Mouse (Mus musculus): ENCODE measurements at regions not wholly inside any gene's neighbourhood (a gene's known extent, or its start where the extent isn't known, plus 50 kb on each side); places are given as distances from the start of the nearest gene placed in this dataset.

DNA sequence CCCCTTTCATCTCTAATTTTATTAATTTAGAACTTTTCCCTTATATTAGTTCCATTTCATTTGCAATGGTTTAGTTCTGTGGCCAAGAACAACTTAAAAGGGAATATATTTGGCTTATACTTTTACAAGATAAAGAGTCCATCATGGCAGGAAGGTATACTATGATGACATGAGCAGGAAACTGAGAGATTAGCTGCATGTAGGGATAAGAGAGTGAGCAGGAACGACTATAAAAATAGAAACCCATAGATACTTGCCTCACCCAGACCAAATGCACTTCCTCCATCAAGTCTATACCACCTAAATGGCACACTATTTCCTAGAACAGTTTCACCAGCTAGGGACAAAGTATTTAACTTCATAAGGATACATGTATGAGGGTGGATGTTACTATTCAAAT lies 752.2 kb upstream of the Pou3f4 start:
- in situ Hi-C loops (cut with MboI, MseI): no loop called here

DNA sequence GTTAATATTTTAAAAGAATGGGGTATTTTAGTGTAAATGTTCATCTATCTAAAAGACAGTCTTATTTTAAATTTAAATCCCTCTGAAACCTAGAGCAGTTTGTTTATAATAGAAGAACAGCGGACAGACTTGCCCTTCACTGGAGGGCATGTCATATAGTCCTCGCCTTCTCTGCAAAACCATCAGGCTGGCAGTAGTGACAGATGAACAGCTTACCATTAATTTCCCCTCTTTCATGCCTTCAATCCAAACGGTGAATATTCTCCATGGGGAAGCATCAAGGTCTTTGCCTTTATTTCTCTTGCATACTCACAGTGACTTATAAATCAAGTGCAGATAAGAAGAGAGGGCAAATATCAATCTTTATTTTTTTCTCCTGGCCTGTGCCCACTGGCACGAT lies 737.7 kb upstream of the Pou3f4 start:
- in situ Hi-C loops (cut with MboI, MseI): no loop called here

DNA sequence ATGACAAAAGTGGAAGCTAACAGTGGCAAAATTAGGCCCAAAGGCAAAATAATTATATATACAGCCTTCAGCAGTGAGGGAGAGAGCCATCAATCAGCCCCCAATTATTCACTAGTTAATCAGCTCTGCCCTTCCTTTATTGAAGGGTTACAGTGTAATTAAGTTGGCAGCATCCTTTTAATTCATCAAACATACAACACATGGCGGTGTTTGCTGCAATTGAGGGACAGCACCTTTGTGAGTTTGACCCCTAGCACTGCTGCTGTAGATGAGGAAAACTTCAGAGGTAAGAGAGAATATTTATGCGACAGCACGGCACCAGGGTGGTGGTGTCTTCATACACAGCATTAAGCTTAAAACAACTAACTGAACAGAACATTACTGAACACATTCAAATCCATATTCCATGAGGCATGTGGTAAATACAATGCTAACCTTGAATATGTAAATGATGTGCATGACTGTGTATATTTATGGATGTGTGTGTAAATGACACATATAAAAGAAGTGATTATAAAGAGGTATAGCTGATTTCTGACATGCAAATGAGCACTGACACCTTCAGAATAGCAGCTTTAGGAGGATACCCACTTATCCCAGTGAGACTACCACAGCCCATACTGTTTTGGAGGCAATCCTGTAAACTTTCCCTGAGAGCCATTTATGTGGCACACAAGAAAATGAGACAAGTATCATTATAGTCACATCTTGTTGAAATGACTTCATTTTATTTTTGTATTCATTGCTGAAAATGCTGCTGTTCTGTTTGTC lies 736.1 kb upstream of the Pou3f4 start:
- in situ Hi-C loops (cut with MboI, MseI): no loop called here

DNA sequence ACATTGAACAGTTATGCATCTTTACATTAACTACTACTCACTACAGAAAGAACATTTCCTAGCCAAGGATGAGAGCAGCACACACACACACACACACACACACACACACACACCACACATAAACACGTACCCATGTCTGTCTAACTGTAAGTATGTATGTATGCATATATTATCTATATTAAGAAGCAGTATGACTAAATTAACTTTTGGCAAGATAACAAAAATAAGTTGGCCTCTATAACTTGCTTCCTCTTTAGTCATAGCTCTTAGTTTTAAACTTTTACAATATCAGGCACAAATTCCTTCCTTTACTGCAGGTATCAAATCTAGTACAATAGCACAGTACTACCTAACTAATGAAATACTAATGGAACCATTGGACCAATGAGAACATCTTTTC lies 717.1 kb upstream of the Pou3f4 start:
- in situ Hi-C loops (cut with MboI, MseI): no loop called here

DNA sequence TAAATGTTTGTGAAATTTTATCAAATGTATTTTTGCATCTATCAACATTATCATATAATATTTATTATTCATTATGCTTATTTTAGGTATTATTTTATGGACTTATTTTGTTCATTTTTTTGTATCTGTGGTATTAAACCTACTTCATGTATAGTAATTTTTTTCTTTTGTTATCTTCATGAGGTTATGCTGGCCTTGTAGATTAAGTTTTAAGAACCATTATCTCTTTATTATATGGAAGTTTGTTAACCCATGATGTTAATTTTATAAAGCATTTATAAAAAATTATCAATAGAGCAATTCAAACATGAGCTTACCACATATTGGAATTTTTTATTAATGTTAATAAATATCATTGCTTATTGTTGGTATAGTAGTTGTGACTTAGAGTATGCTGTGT lies 704.6 kb upstream of the Pou3f4 start:
- in situ Hi-C loops (cut with MboI, MseI): no loop called here

DNA sequence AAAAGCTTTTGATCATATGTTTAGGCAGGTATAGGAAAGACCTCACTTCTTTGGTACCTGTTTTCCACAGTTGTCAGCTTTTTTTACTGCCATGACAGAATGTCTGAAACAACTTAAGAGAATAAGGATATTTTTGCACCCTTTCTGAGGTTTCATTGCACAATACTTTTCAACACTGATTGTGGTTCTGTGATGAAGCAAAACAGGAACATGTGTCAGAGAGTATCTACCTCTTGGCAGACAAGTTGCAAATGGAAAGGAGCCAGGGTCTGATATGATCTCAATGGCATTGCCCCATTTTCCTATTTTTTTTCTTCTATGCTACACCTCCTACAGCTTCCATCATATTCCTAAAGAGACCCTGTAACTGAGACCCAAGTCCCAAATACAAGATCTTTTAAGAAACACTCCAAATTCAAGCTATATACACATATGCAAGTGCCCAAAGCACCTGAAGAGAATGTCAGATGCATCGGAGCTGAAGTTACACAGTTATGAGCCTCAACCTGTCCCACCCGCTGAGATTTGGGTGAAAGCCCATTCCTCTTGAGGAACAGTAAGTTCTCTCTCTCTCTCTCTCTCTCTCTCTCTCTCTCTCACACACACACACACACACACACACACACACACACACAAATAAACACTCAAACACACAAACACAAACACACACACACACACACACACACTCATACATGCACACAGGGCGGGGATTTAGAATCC lies 696.4 kb upstream of the Pou3f4 start:
- in situ Hi-C loops (cut with MboI, MseI): loop anchor here (10.0 kb wide), 1 partner anchor 1573 kb away; no protein-coding TSS in a partner anchor

DNA sequence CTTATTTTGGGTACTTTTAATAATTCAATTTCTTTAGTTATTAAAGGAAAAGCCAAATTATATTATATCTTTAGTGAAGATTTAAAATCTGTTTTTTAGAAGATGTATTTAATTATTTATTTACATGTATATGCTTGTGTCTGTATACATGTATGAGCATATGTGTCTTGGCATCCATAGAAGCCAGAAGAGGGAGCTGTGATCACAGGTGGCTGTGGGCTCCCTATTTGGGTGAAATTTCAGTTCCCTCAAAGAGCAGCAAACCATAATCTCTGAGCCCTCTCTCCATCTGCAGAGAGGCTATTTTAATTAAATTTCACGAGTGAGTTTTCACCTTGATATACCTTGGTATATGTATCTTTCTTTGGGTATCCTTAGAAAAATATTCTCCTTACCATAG lies 693.4 kb upstream of the Pou3f4 start:
- in situ Hi-C loops (cut with MboI, MseI): no loop called here
